11 mouse cellular contexts compared by ENCODE assay signal in the genomic region with DNA sequence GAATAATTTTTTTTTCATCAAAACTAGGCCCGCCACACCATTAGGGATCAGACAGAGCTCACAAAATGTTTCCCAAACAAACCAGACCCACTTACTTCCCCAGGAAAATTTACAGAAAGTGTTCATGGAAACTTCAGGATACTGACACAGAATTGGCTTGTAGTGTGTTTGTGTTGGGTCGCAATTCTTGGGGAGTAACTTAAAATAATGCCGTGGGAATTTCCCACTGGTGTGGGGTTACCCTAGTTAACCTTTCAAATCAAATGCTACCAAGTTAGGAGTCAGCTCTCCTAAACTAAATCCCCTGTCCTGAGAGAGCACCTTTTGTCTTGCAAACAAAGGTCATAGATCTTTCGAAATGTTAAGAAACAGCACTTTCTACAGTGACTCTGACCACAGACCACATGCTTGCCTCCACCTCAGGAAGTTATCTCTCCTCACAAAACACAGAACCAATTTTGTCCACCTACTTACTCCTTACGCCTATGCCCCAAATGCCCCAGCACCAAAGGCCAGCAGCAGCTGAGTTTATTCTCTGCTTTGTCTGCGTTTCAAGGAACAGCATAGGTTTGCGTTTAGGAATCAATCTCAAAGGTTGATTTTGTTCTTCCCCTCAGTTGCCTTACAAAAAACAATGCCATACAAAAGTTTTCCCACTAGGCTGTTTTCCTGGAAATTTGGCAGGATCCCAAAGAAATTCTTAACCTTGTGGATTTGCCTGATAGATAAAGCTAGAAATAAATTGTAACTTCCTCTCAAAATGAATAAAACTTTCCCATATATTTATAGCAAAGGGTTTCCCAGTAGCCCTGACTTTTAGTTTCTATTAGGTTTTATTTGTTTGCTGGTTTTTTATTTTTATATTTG. TPM values are rescaled to one million over a fixed set of nuclear protein-coding genes. Genes with fewer than 3 reads are reported as not detected.
DNase-seq lines count a peak whose midpoint lies in the region; ATAC-seq and TF ChIP-seq lines count a peak whose summit lies in the region.
"Had no signal": no experiment of that assay in that cellular context is flagged by ENCODE, and none has a peak within 500 bp of the region (broad histone marks: within the 10 kb centered on the region; RNA-seq: fewer than 3 reads in every experiment).

No protein-coding gene starts in this region.

- WGBS in embryonic facial prominence, embryonic 14.5 days = 40% methylated on average over 7 of the region's 7 CpGs
- 53% methylated on average over 7 of the region's 7 CpGs for whole genome bisulfite sequencing in limb, embryonic 15.5 days

- no peak; the same call in 1 of the 2 replicates for TF ChIP-seq CTCF in layer of hippocampus, adult 2 months (conservative IDR thresholded peaks at IDR 0.05)

- H3K4me2 ChIP-seq in embryonic facial prominence, embryonic 14.5 days (ENCODE audit: low read depth, low read length) = no peak overlapping the region
- H3K4me2 ChIP-seq in limb, embryonic 15.5 days = no peak overlapping the region
- H3K4me2 ChIP-seq: liver, embryonic 15.5 days had no signal

- H3K27me3 ChIP-seq in embryonic facial prominence, embryonic 14.5 days (replicated peaks; ENCODE audit: control insufficient read depth, insufficient read depth, low read length) = no peaks in the 10 kb centered on the region
- no peaks in the 10 kb centered on the region for H3K27me3 ChIP-seq in limb, embryonic 15.5 days
- H3K27me3 ChIP-seq: liver, embryonic 15.5 days had no signal

- no peaks in the 10 kb centered on the region for H3K36me3 ChIP-seq in embryonic facial prominence, embryonic 14.5 days (ENCODE audit: control insufficient read depth, insufficient read depth, low read length)
- no peaks in the 10 kb centered on the region for H3K36me3 ChIP-seq in limb, embryonic 15.5 days
- H3K36me3 ChIP-seq: liver, embryonic 15.5 days had no signal

- 0 out of 2 replicates have a peak, but pooled peaks cover 4% of the 10 kb centered on the region for H3K4me1 ChIP-seq in embryonic facial prominence, embryonic 14.5 days (ENCODE audit: control insufficient read depth, insufficient read depth, low read length)
- no peaks in the 10 kb centered on the region for H3K4me1 ChIP-seq in limb, embryonic 15.5 days
- H3K4me1 ChIP-seq: liver, embryonic 15.5 days had no signal

- H3K27ac ChIP-seq in layer of hippocampus, adult 2 months = peak overlapping the region; percentile 48
- peak overlapping the region; percentile 71; the same call in 1 of the 2 replicates for H3K27ac ChIP-seq in embryonic facial prominence, embryonic 14.5 days (replicated peaks; ENCODE audit: low read depth, low read length)
- H3K27ac ChIP-seq in limb, embryonic 15.5 days = peak overlapping the region; percentile 34; the same call in 1 of the 2 replicates
- H3K27ac ChIP-seq: liver, embryonic 15.5 days had no signal

- ATAC-seq in embryonic facial prominence, embryonic 14.5 days (ENCODE audit: low read depth) = no peak
- ATAC-seq in limb, embryonic 15.5 days (ENCODE audit: insufficient number of reproducible peaks, low FRiP score, low TSS enrichment, low read depth) = no peak
- ATAC-seq in cerebellum, adult (ENCODE audit: insufficient number of reproducible peaks, low FRiP score, low TSS enrichment) = no peak
- ATAC-seq: inflammation-experienced regulatory T-cells, adult 6 months had no signal

- no peak for DNase-seq in layer of hippocampus, adult 2 months (ENCODE audit: low spot score in 2 of 2)
- DNase-seq in layer of hippocampus, adult 9-10 months (ENCODE audit: low spot score) = no peak
- DNase-seq in ZHBTc4 (ENCODE audit: low read depth, low spot score) = peak; percentile 21
- DNase-seq in embryonic facial prominence, embryonic 14.5 days (ENCODE audit: low spot score) = peak; percentile 17
- DNase-seq in cerebellum, adult 8-10 months = no peak
- no peak for DNase-seq in right cerebral cortex, postnatal 4 days
- DNase-seq: spleen, adult 18-20 months had no signal

- no peak overlapping the region for H3K4me3 ChIP-seq in layer of hippocampus, adult 2 months
- no peak overlapping the region for H3K4me3 ChIP-seq in embryonic facial prominence, embryonic 14.5 days (ENCODE audit: low read depth, low read length)
- H3K4me3 ChIP-seq in limb, embryonic 15.5 days = no peak overlapping the region
- H3K4me3 ChIP-seq: liver, embryonic 15.5 days had no signal

- H3K9me3 ChIP-seq in embryonic facial prominence, embryonic 14.5 days (ENCODE audit: control insufficient read depth, low read length) = no peaks in the 10 kb centered on the region
- H3K9me3 ChIP-seq in limb, embryonic 15.5 days = no peaks in the 10 kb centered on the region
- H3K9me3 ChIP-seq: liver, embryonic 15.5 days had no signal

- no peak overlapping the region for H3K9ac ChIP-seq in embryonic facial prominence, embryonic 14.5 days (ENCODE audit: low read depth, low read length)
- no peak overlapping the region for H3K9ac ChIP-seq in limb, embryonic 15.5 days
- H3K9ac ChIP-seq: liver, embryonic 15.5 days had no signal

RNA-seq across cellular contexts. Expression of a gene that starts 13.7 kb away (rescaled TPM):
- total RNA-seq in layer of hippocampus, adult 2 months (2021) = 10 to 100 TPM; 11.5 to 19.0 TPM
- 93.8 and 94.9 TPM in 2 replicates for polyA plus RNA-seq in embryonic facial prominence, embryonic 14.5 days (2014; fragmentation: Nextera tagmentation; extraction: Ambion mirVana)
- 106 and 107 TPM in 2 replicates for polyA plus RNA-seq in limb, embryonic 15.5 days (2015; fragmentation: Nextera tagmentation; extraction: Ambion mirVana)
- polyA plus RNA-seq: inflammation-experienced regulatory T-cells, adult 6 months had no signal

Comparison
In these comparisons a context has a peak if more than half of its experiments do, and no peak if none do; other contexts are left out.
1. DNase-seq: peak in ZHBTc4 (single experiment) and embryonic facial prominence, embryonic 14.5 days (single experiment); none in layer of hippocampus, adult 2 months (0 of 2), layer of hippocampus, adult 9-10 months (single experiment), cerebellum, adult 8-10 months (single experiment) and right cerebral cortex, postnatal 4 days (single experiment).
2. Peak in every context shown above with its lines, with median percentiles within 50 percentile points of each other: H3K27ac ChIP-seq.